In the genomic region with DNA sequence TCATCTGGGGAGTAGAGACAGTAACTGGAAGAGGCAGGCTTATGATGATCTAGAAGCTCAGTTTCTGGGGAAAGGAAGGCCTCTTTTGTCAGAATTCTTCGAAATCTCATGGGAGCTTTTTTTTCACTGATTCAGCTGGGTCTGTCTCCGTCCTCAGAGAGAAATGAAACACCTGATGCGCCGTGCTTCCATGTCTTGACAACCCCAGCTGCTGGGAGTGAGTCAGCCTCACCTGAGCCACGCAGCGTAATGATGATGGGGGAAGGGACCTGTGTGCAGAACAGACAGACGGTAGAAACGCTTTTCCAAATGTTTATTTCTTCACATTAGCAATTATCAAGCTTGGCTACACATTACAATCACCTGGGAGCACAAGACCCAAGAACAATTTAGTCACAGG, we compare ENCODE assay signal across 13 mouse cellular contexts. TPM values are rescaled to one million over a fixed set of nuclear protein-coding genes. Genes with fewer than 3 reads are reported as not detected.
DNase-seq lines count a peak whose midpoint lies in the region; ATAC-seq and TF ChIP-seq lines count a peak whose summit lies in the region.
"Had no signal": no experiment of that assay in that cellular context is flagged by ENCODE, and none has a peak within 500 bp of the region (broad histone marks: within the 10 kb centered on the region; RNA-seq: fewer than 3 reads in every experiment).

No protein-coding gene starts in this region.

- H3K4me3 ChIP-seq in embryonic facial prominence, embryonic 13.5 days = no peak overlapping the region
- H3K4me3 ChIP-seq in embryonic facial prominence, embryonic 10.5 days = no peak overlapping the region
- H3K4me3 ChIP-seq in hindbrain, embryonic 16.5 days (ENCODE audit: low read length) = no peak overlapping the region
- H3K4me3 ChIP-seq in hindbrain, embryonic 11.5 days (ENCODE audit: low read depth, low read length) = no peak overlapping the region
- no peak overlapping the region for H3K4me3 ChIP-seq in midbrain, postnatal 0 days (ENCODE audit: low read depth, low read length)
- no peak overlapping the region for H3K4me3 ChIP-seq in midbrain, embryonic 11.5 days (ENCODE audit: low read depth, low read length)
- H3K4me3 ChIP-seq: forebrain, embryonic 13.5 days; limb, embryonic 10.5 days had no signal

- TF ChIP-seq CTCF in midbrain, postnatal 0 days (IDR thresholded peaks at IDR 0.05) = no peak

- H3K36me3 ChIP-seq in embryonic facial prominence, embryonic 13.5 days = no peaks in the 10 kb centered on the region
- H3K36me3 ChIP-seq in embryonic facial prominence, embryonic 10.5 days (replicated peaks) = no peaks in the 10 kb centered on the region
- H3K36me3 ChIP-seq in hindbrain, embryonic 16.5 days (ENCODE audit: control insufficient read depth, insufficient read depth, low read length) = no peaks in the 10 kb centered on the region
- no peaks in the 10 kb centered on the region for H3K36me3 ChIP-seq in hindbrain, embryonic 11.5 days (ENCODE audit: control insufficient read depth, insufficient read depth, low read length)
- no peaks in the 10 kb centered on the region for H3K36me3 ChIP-seq in midbrain, postnatal 0 days (ENCODE audit: insufficient read depth, low read length)
- no peaks in the 10 kb centered on the region for H3K36me3 ChIP-seq in midbrain, embryonic 11.5 days (ENCODE audit: control insufficient read depth, insufficient read depth, low read length)
- H3K36me3 ChIP-seq: limb, embryonic 10.5 days had no signal

- H3K27ac ChIP-seq in embryonic facial prominence, embryonic 13.5 days = no peak overlapping the region
- no peak overlapping the region for H3K27ac ChIP-seq in embryonic facial prominence, embryonic 10.5 days (replicated peaks)
- H3K27ac ChIP-seq in hindbrain, embryonic 16.5 days (ENCODE audit: low read depth, low read length) = no peak overlapping the region
- H3K27ac ChIP-seq in hindbrain, embryonic 11.5 days (ENCODE audit: low read depth, low read length) = no peak overlapping the region
- H3K27ac ChIP-seq in midbrain, postnatal 0 days (ENCODE audit: low read depth, low read length) = no peak overlapping the region
- no peak overlapping the region for H3K27ac ChIP-seq in midbrain, embryonic 11.5 days (ENCODE audit: low read depth, low read length)
- H3K27ac ChIP-seq: forebrain, embryonic 13.5 days; limb, embryonic 10.5 days had no signal

- 0 out of 2 replicates have a peak, but pooled peaks have one; percentile 72 for ATAC-seq in embryonic facial prominence, embryonic 13.5 days (ENCODE audit: insufficient number of reproducible peaks, insufficient read depth, low FRiP score, low TSS enrichment, low read depth)
- peak; percentile 54; the same call in 1 of the 2 replicates for ATAC-seq in hindbrain, embryonic 16.5 days
- ATAC-seq in hindbrain, embryonic 11.5 days (ENCODE audit: low FRiP score) = no peak
- ATAC-seq in midbrain, postnatal 0 days (ENCODE audit: low FRiP score) = no peak
- ATAC-seq in midbrain, embryonic 11.5 days (ENCODE audit: low FRiP score) = no peak
- ATAC-seq in megakaryocyte, adult 5-6 weeks (ENCODE audit: poor library complexity, severe bottlenecking) = no peak

- H3K9me3 ChIP-seq in embryonic facial prominence, embryonic 13.5 days = no peaks in the 10 kb centered on the region
- H3K9me3 ChIP-seq in embryonic facial prominence, embryonic 10.5 days = no peaks in the 10 kb centered on the region
- no peaks in the 10 kb centered on the region for H3K9me3 ChIP-seq in hindbrain, embryonic 16.5 days (ENCODE audit: control insufficient read depth, low read length)
- H3K9me3 ChIP-seq in hindbrain, embryonic 11.5 days (ENCODE audit: control insufficient read depth, low read length) = no peaks in the 10 kb centered on the region
- no peaks in the 10 kb centered on the region for H3K9me3 ChIP-seq in midbrain, postnatal 0 days (ENCODE audit: low read length)
- no peaks in the 10 kb centered on the region for H3K9me3 ChIP-seq in midbrain, embryonic 11.5 days (ENCODE audit: control insufficient read depth, low read length)
- H3K9me3 ChIP-seq: forebrain, embryonic 13.5 days; limb, embryonic 10.5 days had no signal

- WGBS in embryonic facial prominence, embryonic 13.5 days = 65% methylated on average over 8 of the region's 8 CpGs
- WGBS in embryonic facial prominence, embryonic 10.5 days = 73% methylated on average over 8 of the region's 8 CpGs
- WGBS in hindbrain, embryonic 16.5 days = 76% methylated on average over 8 of the region's 8 CpGs
- 87% methylated on average over 8 of the region's 8 CpGs for WGBS in hindbrain, embryonic 11.5 days
- WGBS in midbrain, postnatal 0 days = 70% methylated on average over 8 of the region's 8 CpGs
- WGBS in midbrain, embryonic 11.5 days = 83% methylated on average over 8 of the region's 8 CpGs

- no peak overlapping the region for H3K4me2 ChIP-seq in embryonic facial prominence, embryonic 13.5 days
- H3K4me2 ChIP-seq in hindbrain, embryonic 16.5 days (ENCODE audit: low read length) = no peak overlapping the region
- no peak overlapping the region for H3K4me2 ChIP-seq in hindbrain, embryonic 11.5 days (replicated peaks; ENCODE audit: low read depth, low read length)
- no peak overlapping the region for H3K4me2 ChIP-seq in midbrain, postnatal 0 days (ENCODE audit: low read depth, low read length, poor library complexity, severe bottlenecking)
- H3K4me2 ChIP-seq in midbrain, embryonic 11.5 days = no peak overlapping the region
- H3K4me2 ChIP-seq: forebrain, embryonic 13.5 days had no signal

- no peak overlapping the region for H3K9ac ChIP-seq in embryonic facial prominence, embryonic 13.5 days
- no peak overlapping the region for H3K9ac ChIP-seq in hindbrain, embryonic 16.5 days (ENCODE audit: low read depth, low read length)
- H3K9ac ChIP-seq in hindbrain, embryonic 11.5 days (ENCODE audit: low read depth, low read length) = no peak overlapping the region
- no peak overlapping the region for H3K9ac ChIP-seq in midbrain, postnatal 0 days (replicated peaks; ENCODE audit: low read length, poor library complexity, severe bottlenecking)
- no peak overlapping the region for H3K9ac ChIP-seq in midbrain, embryonic 11.5 days (ENCODE audit: low read length)
- H3K9ac ChIP-seq: forebrain, embryonic 13.5 days had no signal

- no peaks in the 10 kb centered on the region for H3K27me3 ChIP-seq in embryonic facial prominence, embryonic 13.5 days
- H3K27me3 ChIP-seq in embryonic facial prominence, embryonic 10.5 days (replicated peaks; ENCODE audit: low read depth, poor library complexity, severe bottlenecking) = no peaks in the 10 kb centered on the region
- no peaks in the 10 kb centered on the region for H3K27me3 ChIP-seq in hindbrain, embryonic 16.5 days (replicated peaks; ENCODE audit: control insufficient read depth, insufficient read depth, low read length)
- no peaks in the 10 kb centered on the region for H3K27me3 ChIP-seq in hindbrain, embryonic 11.5 days (ENCODE audit: control insufficient read depth, insufficient read depth, low read length)
- H3K27me3 ChIP-seq in midbrain, postnatal 0 days (ENCODE audit: insufficient read depth, low read length) = no peaks in the 10 kb centered on the region
- no peaks in the 10 kb centered on the region for H3K27me3 ChIP-seq in midbrain, embryonic 11.5 days (ENCODE audit: control insufficient read depth, insufficient read depth, low read length)
- H3K27me3 ChIP-seq: forebrain, embryonic 13.5 days had no signal

- H3K4me1 ChIP-seq in embryonic facial prominence, embryonic 13.5 days = peaks cover 4% of the 10 kb centered on the region
- peaks cover 26% of the 10 kb centered on the region for H3K4me1 ChIP-seq in embryonic facial prominence, embryonic 10.5 days
- no peaks in the 10 kb centered on the region for H3K4me1 ChIP-seq in hindbrain, embryonic 16.5 days (ENCODE audit: control insufficient read depth, insufficient read depth, low read depth, low read length)
- H3K4me1 ChIP-seq in hindbrain, embryonic 11.5 days (replicated peaks; ENCODE audit: control insufficient read depth, insufficient read depth, low read length) = no peaks in the 10 kb centered on the region
- no peaks in the 10 kb centered on the region for H3K4me1 ChIP-seq in midbrain, postnatal 0 days (ENCODE audit: insufficient read depth, low read length)
- H3K4me1 ChIP-seq in midbrain, embryonic 11.5 days (ENCODE audit: control insufficient read depth, insufficient read depth, low read length) = no peaks in the 10 kb centered on the region
- H3K4me1 ChIP-seq: forebrain, embryonic 13.5 days had no signal

- no peak for DNase-seq in embryonic facial prominence, embryonic 10.5 days (ENCODE audit: low spot score)
- no peak for DNase-seq in hindbrain, embryonic 11.5 days (ENCODE audit: low spot score)
- DNase-seq in midbrain, postnatal 0 days (ENCODE audit: low spot score) = peak; percentile 33
- DNase-seq in midbrain, embryonic 11.5 days (ENCODE audit: low spot score, missing footprints) = no peak
- DNase-seq in yolk sac, embryonic 10.5 days (ENCODE audit: low spot score) = peak; percentile 39
- DNase-seq: cerebellum, adult 9-10 months; gastrocnemius, postnatal 14 days; lung, postnatal 10 days had no signal

RNA-seq across cellular contexts. Expression of a gene that starts 31.6 kb away (rescaled TPM):
- 4.5 and 5.8 TPM in 2 replicates for polyA plus RNA-seq in embryonic facial prominence, embryonic 13.5 days (2015; fragmentation: Nextera tagmentation; extraction: Ambion mirVana)
- polyA plus RNA-seq in embryonic facial prominence, embryonic 10.5 days (2016; fragmentation: Nextera tagmentation; extraction: Ambion mirVana) = 8.3 and 9.5 TPM in 2 replicates
- 8.1 and 9.0 TPM in 2 replicates for polyA plus RNA-seq in hindbrain, embryonic 16.5 days (2015; fragmentation: Nextera tagmentation; extraction: Ambion mirVana)
- polyA plus RNA-seq in hindbrain, embryonic 11.5 days (2014; fragmentation: Nextera tagmentation; extraction: Ambion mirVana) = 9.0 and 10.9 TPM in 2 replicates
- 3.5 and 6.1 TPM in 2 replicates for total RNA-seq in midbrain, postnatal 0 days (2014; rRNA removed)
- polyA plus RNA-seq in midbrain, postnatal 0 days (2015; fragmentation: Nextera tagmentation; extraction: Ambion mirVana) = 4.1 and 4.3 TPM in 2 replicates
- 8.1 and 9.0 TPM in 2 replicates for polyA plus RNA-seq in midbrain, embryonic 11.5 days (2014; fragmentation: Nextera tagmentation; extraction: Ambion mirVana)
- total RNA-seq in megakaryocyte, adult 5-6 weeks (2015) = 95.3 and 107 TPM in 2 replicates
- 277 and 321 TPM in 2 replicates for total RNA-seq in megakaryocyte, adult 5-6 weeks (2017)

Comparison
In these comparisons a context has a peak if more than half of its experiments do, and no peak if none do; other contexts are left out.
1. ATAC-seq: peak in embryonic facial prominence, embryonic 13.5 days (single experiment) and hindbrain, embryonic 16.5 days (single experiment); none in hindbrain, embryonic 11.5 days (single experiment), midbrain, postnatal 0 days (single experiment), midbrain, embryonic 11.5 days (single experiment) and megakaryocyte, adult 5-6 weeks (single experiment).
2. DNase-seq: peak in midbrain, postnatal 0 days (single experiment) and yolk sac, embryonic 10.5 days (single experiment); none in embryonic facial prominence, embryonic 10.5 days (single experiment), hindbrain, embryonic 11.5 days (single experiment) and midbrain, embryonic 11.5 days (single experiment).